Mouse (Mus musculus): ENCODE data around the gene Olfr633.
"Not testable (repeated sequence)": the region's sequence is repeated elsewhere in the genome, so short reads cannot be mapped to it uniquely, and the experiment has no call there.

The Olfr633 gene

DNA sequence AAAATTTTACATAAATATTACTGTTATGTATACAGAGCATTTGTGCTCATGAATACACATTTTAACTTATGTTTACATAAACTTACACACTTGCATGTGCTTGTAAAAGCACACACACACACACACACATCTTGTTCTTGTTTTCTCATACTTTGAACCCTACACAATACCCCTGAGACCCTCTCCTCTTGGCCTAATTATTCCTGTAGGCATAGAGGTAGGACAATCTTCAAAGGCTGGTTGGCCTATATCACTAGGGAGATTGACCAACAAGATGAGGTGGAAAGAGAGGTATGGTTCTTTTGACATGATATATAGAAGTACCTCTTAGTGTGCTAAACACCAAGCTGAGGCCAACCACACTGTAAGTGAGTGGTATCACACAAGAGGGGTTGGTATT is at the start of gene Olfr633:
Gene Olfr633 (plus strand): TSS at position 301 of the 400 bp plus-strand sequence.
- no peak for DNase-seq

DNA sequence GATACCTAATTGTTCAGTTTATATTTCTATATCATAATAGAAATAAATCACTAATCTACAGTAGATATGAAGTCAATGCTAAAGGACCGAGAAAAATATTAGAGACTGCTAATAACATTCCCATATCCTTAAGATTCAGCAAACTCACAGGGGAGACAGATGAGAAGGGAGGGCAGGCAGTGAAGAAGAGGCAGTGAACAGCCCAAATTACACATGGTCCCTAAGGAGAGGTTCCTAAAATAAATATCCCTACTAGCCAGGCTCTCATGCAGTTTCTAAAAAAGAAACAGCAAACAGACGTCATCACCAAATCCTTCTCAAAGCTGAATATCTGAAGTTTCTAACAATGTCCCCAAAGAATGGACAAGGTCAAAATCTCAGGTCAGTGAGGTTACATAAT is 41.0 kb upstream of the Olfr633 start, which contains the start of gene Olfr65:
Gene Olfr65 (plus strand): TSS at position 301 of the 400 bp plus-strand sequence.
- no peak for DNase-seq

DNA sequence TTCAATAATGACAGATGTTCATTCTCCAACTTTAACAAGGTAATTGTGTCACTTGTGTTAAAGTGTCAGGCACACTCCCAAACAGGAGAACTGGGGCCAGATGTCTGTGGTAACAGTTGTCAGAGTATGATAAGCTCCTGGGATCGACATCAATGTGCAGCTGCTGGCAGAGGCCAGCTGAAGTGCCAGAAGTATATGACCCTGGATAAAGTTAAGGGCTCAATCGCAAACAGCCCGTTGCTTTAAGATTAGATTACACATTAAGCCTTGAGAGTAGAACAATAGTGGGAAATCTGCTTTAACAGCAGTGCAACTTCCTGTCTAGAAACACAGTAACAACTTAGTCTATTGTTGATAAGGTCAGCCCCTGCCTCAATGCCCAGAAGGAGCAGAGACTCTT is 34.2 kb upstream of the Olfr633 start:
- DNase-seq: no peak

DNA sequence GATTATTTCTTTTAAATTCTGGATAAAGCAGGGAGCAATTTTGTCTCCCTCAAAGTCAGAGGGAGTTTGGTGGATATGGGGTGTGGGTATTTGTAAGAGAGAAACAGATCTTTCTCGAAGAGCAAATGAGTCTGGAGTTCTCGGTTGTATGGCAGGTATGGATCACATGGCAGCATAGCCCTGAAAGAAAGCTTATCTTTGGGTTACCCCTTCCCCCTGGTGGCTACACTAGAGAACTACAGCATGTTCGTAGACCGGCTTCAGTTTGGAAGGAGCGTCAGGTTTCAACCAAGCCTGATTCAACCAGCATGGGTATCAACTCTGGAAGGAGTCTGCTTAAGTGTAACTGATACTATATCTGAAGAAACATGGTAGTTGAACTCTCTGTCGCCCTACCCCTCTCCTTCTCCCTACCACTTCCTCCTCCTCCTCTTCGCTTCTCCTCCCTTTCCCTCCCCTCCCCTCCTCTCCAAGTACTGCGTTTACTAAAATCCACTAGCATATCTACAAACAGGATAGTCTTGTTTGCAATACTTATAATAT is 31.2 kb upstream of the Olfr633 start:
- DNase-seq: no peak

DNA sequence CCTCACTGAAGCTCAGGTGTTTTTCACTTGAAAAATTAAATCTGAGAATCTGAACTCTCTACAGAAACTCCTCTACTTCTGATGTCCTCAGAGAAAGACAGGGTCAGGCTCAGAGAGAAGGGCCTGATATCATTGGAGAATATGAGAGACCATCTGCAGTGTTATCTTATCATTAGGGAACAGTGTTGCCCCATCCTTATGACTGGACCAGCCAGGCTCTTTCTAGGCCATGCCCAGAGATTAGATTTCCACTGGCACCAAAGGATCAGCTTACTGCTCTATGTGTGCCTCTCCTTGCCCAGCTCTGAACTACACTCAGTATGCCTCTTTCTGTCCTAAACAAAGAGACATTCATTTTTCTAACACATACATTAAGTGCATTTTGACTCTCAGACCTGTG is 28.9 kb upstream of the Olfr633 start:
- no peak for DNase-seq

DNA sequence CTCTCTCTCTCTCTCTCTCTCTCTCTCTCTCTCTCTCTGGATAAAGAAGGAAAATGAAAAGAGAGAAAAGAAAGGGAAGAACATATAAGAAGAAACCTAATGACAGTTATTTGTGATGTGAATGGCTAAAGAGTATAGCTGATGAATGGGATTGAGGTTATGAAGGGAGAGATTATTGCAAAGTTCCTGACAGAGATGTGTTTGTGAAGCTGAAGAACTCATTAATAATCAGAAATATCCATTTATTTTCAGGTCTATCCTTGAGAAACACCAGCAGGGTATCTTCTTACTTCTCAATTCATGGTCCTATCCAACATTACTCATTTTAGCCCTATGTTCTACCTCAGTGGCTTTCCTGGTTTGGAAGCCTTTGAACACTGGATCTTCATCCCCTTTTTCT is 15.7 kb upstream of the Olfr633 start, which contains the start of gene Olfr631:
Gene Olfr631 (plus strand): TSS at position 301 of the 400 bp plus-strand sequence.
- DNase-seq: no peak

DNA sequence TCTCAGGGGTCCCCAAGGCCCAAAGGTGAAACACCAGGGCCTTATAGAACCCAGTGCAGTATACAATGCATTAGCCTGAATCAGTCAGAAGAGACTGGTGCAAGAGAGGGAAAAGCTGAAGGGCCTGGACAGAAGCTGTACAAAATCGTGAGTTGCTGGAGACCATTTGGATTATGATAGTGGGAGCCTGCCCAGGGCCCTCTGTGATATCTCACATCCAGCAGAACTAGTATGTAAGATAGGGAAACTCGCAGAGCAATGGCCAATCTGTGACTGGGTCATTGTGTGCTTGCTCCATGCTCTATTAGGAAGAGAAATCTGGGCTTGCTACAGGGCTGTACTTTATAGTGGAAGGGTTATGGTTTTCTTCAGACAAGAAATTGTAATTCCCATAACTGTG is 10.0 kb upstream of the Olfr633 start, which contains the start of gene Olfr632:
Gene Olfr632 (plus strand): TSS at position 84 of the 400 bp plus-strand sequence.
- no peak for DNase-seq

DNA sequence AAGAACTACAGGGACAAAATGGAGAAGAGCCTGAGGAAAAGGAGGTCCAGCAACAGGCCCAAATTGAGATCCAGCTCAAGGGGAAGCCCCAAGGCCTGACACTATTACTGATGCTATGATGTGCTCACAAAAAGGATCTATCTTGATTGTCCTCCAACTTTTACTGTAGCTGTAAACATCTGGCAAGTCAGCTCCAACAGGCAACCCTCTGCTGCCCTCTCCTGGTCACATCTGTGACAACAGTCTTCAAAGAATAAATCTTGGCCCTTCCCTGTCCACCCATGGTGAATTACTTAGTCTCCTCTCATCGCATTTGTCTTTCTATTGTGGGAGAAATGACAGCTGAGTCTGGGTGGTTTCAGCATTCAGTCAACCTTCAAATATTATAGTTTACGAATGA is 1.5 kb upstream of the Olfr633 start:
- peak; percentile 8 to 20 for DNase-seq

DNA sequence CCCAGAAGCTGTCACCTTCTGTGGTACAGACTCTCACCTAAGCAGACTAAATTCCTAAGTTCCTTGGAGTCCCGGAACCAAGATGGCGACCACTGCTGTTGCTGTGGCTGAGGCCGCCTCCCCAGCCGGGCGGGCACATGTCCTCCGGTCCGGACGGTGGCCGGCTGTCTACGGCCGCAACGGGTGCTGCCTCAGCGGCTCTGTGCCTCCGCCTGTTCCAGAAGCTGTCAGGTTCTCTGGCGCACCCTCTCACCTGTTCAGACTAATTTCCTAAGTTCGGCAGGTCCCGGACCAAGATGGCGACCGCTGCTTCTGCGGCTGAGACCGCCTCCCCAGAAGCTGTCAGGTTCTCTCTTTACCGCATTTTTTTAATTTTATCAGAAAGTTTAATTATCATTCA is 22.6 kb downstream of the Olfr633 start:
- not testable (repeated sequence) for DNase-seq

DNA sequence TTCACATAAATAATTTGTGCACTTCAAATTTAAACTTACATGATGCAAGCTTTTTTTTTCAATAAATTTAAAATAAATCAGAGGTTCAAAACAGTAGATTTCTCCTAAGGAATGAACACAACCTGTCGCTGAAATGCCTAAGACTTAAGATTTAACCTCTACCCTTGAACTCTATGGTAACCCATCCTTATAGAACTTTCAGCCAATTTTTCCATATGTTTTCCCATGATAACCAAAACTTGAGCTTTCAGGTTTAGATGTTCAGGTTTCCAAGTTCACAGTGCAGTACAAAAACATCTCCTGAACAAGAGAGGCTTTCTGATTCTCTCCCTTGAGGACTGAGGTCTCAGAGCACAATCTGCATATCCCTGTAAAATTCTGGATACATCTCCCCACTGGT is 26.6 kb downstream of the Olfr633 start, which contains the start of gene Olfr635:
Gene Olfr635 (plus strand): TSS at position 301 of the 400 bp plus-strand sequence.
- DNase-seq: no peak

DNA sequence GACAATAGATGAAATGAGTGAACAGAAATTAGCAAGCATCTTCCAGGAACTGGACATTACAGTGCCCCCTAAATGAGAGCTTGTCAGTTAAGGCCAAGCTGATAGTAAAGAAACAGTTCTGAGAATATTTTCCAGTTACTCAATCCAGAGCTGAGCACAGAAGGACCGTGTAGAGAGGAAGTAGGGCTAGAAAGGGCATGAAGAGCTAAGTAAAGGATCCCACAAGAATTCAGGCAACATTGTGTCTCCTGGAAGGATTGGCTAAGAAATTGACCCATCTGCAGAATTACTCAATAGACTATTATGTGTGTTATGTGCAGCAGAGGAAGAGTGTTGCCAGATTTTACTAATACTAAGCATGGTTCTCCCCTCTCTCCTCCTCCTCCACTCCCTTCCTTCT is 27.5 kb downstream of the Olfr633 start:
- DNase-seq: no peak

DNA sequence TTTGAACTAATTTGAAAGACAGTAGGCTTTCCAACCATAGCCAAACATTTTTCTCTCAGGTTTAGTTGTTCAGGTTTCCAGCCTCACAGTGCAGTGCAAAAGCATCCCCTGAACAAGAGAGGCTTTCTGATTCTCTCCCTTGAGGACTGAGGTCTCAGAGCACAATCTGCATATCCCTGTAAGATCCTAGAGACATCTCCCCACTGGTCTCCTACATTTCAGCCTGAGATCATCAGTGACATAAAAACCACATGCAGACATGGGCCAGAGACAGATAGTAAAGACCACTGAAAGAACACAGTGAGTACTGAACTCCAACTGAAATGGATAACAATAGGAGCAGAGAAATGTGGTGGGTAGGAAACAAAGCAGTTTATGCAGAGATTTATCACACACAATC is 54.2 kb downstream of the Olfr633 start, which contains the start of gene Olfr638:
Gene Olfr638 (plus strand): TSS at position 301 of the 400 bp plus-strand sequence.
- DNase-seq: no peak
